9 mouse cellular contexts compared by ENCODE assay signal in genomic region chr2:33315233-33316062, GRCm38 (mm10). TPM values are rescaled to one million over a fixed set of nuclear protein-coding genes. Genes with fewer than 3 reads are reported as not detected.
DNase-seq lines count a peak whose midpoint lies in the region; ATAC-seq and TF ChIP-seq lines count a peak whose summit lies in the region.
"Had no signal": no experiment of that assay in that cellular context is flagged by ENCODE, and none has a peak within 500 bp of the region (broad histone marks: within the 10 kb centered on the region; RNA-seq: fewer than 3 reads in every experiment).

No protein-coding gene starts in this region.

- intact Hi-C loops in gastrocnemius, adult 2 months (cut with DNase I): loop anchor here (2.0 kb wide), 2 partner anchors 33 to 95 kb away; no protein-coding TSS in a partner anchor

- H3K4me3 ChIP-seq in gastrocnemius, adult 2 months: no peak overlapping the region
- H3K4me3 ChIP-seq in heart, embryonic 14.5 days (ENCODE audit: control insufficient read depth in 1 of 2, insufficient read depth in 1 of 2, low read depth in 1 of 2, low read length in 2 of 2): no peak overlapping the region
- H3K4me3 ChIP-seq in limb, embryonic 15.5 days: no peak overlapping the region
- H3K4me3 ChIP-seq: embryonic facial prominence, embryonic 13.5 days had no signal

- TF ChIP-seq CTCF in gastrocnemius, adult 2 months (IDR thresholded peaks at IDR 0.05): no peak

- peak overlapping the region; percentile 77 for H3K27ac ChIP-seq in gastrocnemius, adult 2 months
- H3K27ac ChIP-seq in heart, embryonic 14.5 days (replicated peaks in 1 of 2; ENCODE audit: control insufficient read depth in 1 of 2, insufficient read depth in 1 of 2, low read depth in 2 of 2, low read length in 2 of 2): peak overlapping the region; percentile 67 to 78
- peak overlapping the region; percentile 63 for H3K27ac ChIP-seq in limb, embryonic 15.5 days
- H3K27ac ChIP-seq: embryonic facial prominence, embryonic 13.5 days had no signal

- H3K36me3 ChIP-seq in heart, embryonic 14.5 days (ENCODE audit: control insufficient read depth, insufficient read depth, low read length): no peaks in the 10 kb centered on the region
- H3K36me3 ChIP-seq in limb, embryonic 15.5 days: no peaks in the 10 kb centered on the region
- H3K36me3 ChIP-seq: embryonic facial prominence, embryonic 13.5 days had no signal

- peak overlapping the region; percentile 54 for H3K9ac ChIP-seq in heart, embryonic 14.5 days (ENCODE audit: low read length)
- no peak overlapping the region for H3K9ac ChIP-seq in limb, embryonic 15.5 days
- H3K9ac ChIP-seq: embryonic facial prominence, embryonic 13.5 days had no signal

- DNase-seq in gastrocnemius, adult 2 months: peak; percentile 46
- DNase-seq in gastrocnemius, adult 18-20 months (ENCODE audit: low spot score): no peak
- peak; percentile 88 for DNase-seq in MN1 (ENCODE audit: low spot score)
- DNase-seq in testis, postnatal 10 days (ENCODE audit: low spot score): no peak
- no peak for DNase-seq in adrenal gland, postnatal 10 days
- DNase-seq in adrenal gland, adult 2 months: no peak

- H3K27me3 ChIP-seq in heart, embryonic 14.5 days (ENCODE audit: control insufficient read depth, insufficient read depth, low read length): no peaks in the 10 kb centered on the region
- no peaks in the 10 kb centered on the region for H3K27me3 ChIP-seq in limb, embryonic 15.5 days
- H3K27me3 ChIP-seq: embryonic facial prominence, embryonic 13.5 days had no signal

- H3K4me1 ChIP-seq in heart, embryonic 14.5 days (ENCODE audit: control insufficient read depth in 2 of 2, insufficient read depth in 2 of 2, low read length in 2 of 2): peaks cover 36 to 51% of the 10 kb centered on the region in 2 experiments
- H3K4me1 ChIP-seq in limb, embryonic 15.5 days: peaks cover 34% of the 10 kb centered on the region

- H3K9me3 ChIP-seq in heart, embryonic 14.5 days (ENCODE audit: control insufficient read depth, low read length): no peaks in the 10 kb centered on the region
- H3K9me3 ChIP-seq in limb, embryonic 15.5 days: no peaks in the 10 kb centered on the region
- H3K9me3 ChIP-seq: embryonic facial prominence, embryonic 13.5 days had no signal

- WGBS in heart, embryonic 14.5 days: 41% methylated on average over 4 of the region's 4 CpGs
- 65% methylated on average over 4 of the region's 4 CpGs for WGBS in limb, embryonic 15.5 days

- no peak overlapping the region for H3K4me2 ChIP-seq in heart, embryonic 14.5 days (ENCODE audit: low read length)
- H3K4me2 ChIP-seq in limb, embryonic 15.5 days: no peak overlapping the region
- H3K4me2 ChIP-seq: embryonic facial prominence, embryonic 13.5 days had no signal

- ATAC-seq in heart, embryonic 14.5 days (ENCODE audit: insufficient number of reproducible peaks, insufficient read depth, low FRiP score, low read depth): no peak
- no peak for ATAC-seq in limb, embryonic 15.5 days (ENCODE audit: insufficient number of reproducible peaks, low FRiP score, low TSS enrichment, low read depth)

RNA-seq across cellular contexts. Expression of gene Ralgps1, which starts 55.8 kb away (rescaled TPM):
- total RNA-seq in gastrocnemius, adult 2 months (2021): 1 to 10 TPM; 2.5 to 3.1 TPM
- 1 to 10 TPM; 2.0 to 3.3 TPM for total RNA-seq in gastrocnemius, adult 18-20 months (2021)
- 6.7 and 7.5 TPM in 2 replicates for polyA plus RNA-seq in heart, embryonic 14.5 days (2014; fragmentation: Nextera tagmentation; extraction: Ambion mirVana)
- 2.8 TPM in 2 replicates for polyA plus RNA-seq in limb, embryonic 15.5 days (2015; fragmentation: Nextera tagmentation; extraction: Ambion mirVana)
- total RNA-seq in adrenal gland, postnatal 10 days (2021): 1 to 10 TPM; 4.2 to 6.3 TPM
- total RNA-seq in adrenal gland, adult 2 months (2021): 1 to 10 TPM; 4.2 to 5.1 TPM
- polyA plus RNA-seq in adrenal gland, adult 2 months (2012; rRNA removed): 2.8 and 3.8 TPM in 2 replicates

Comparison
In these comparisons a context has a peak if more than half of its experiments do, and no peak if none do; other contexts are left out.
1. DNase-seq: peak in gastrocnemius, adult 2 months (single experiment) and MN1 (single experiment); none in gastrocnemius, adult 18-20 months (single experiment), testis, postnatal 10 days (single experiment), adrenal gland, postnatal 10 days (single experiment) and adrenal gland, adult 2 months (single experiment).
2. Peak in every context shown above with its lines, with median percentiles within 50 percentile points of each other: H3K27ac ChIP-seq.